Mouse (Mus musculus) cerebellum, postnatal 14 days (tissue): Measurements from ENCODE around the gene Rab5b.
A peak's percentile ranks its signal among the peaks of the same experiment; 100 is the strongest.

ENCODE experiments used
- DNase-seq, 2 experiments: peaks; one replicate each; pipeline ENCODE4 v3.0.0; 2021; ENCODE audit warnings: mixed read lengths in 2 of 2

Gene Rab5b

DNA sequence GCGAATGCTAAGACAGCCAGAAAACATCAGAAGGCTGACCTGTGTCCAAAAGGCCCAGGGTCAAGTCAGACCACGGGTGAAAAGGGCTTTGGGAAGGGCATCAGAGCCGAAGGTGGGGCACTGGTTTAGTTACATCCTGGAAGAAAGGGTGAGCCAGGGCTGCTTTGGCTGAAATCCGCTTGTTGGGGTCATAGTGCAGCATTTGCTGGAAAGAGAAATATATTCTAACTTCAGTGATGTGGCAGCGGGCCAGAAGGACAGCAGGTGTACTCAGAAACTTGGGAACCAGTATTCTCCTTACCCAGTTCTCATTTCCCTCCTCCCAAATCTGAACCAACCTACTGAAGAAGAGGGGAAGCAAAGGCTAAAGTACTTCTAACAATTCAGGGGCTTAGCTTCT lies 2.9 kb upstream of the Rab5b start:
- peak in 1 of 2 experiments; percentile 31 for DNase-seq

DNA sequence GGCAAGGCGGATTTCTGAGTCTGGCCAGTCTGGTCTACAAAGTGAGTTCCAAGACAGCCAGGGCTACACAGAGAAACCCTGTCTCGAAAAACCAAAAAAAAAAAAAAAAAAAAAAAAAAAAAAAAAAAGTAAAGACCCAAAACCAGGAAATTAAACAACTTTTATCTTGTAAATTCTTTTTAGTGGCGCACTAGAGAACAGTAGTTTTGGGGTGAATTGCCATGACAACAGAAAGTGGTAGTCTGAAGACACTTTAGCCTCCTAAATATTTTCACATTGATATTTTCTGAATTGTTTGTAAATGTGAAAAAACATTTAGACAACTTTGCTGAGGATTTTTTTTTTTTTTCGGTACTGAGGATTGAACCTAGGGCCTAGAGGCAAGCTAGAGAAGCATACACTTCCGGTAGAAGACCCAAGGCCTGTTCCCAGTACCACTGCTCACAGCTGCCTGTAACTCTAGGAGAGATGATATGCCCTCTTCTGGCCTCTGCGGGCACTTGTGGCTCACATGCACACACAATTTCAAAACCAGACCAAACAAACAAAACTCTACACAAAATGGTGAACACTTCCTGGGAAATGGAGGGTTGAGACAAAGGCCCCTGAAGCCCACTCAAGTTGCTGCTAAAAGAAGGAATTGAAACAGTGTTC lies 1.1 kb upstream of the Rab5b start:
- DNase-seq, result no peak

DNA sequence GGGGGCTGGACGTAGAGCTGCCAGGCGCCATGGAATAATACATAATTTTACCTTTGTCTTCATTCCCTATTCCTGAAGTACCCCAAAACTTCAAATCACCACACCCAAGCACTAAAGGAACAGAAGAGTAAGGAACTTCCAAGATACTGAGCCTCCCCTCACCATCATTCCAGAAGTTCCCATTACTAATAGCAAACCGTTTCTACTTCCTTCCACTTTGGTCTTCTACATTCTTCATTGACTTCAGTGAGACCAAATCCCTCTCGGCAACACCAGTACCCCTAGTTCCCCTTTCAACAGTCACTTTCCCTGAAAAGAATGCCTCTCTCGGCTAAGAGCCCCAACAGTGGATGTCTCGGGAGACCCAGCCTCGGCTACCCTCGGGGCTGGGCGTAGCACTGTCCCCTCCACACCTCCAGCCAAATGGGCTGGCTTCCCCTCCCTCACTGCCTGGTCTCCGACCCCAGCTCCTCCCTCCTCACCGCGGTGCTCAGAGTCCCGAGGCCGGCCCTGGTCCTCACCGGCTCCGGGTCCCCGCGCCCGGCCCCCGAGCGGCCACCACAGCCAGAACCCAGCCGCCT lies 563 bp downstream of the Rab5b start:
- DNase-seq, result no peak

DNA sequence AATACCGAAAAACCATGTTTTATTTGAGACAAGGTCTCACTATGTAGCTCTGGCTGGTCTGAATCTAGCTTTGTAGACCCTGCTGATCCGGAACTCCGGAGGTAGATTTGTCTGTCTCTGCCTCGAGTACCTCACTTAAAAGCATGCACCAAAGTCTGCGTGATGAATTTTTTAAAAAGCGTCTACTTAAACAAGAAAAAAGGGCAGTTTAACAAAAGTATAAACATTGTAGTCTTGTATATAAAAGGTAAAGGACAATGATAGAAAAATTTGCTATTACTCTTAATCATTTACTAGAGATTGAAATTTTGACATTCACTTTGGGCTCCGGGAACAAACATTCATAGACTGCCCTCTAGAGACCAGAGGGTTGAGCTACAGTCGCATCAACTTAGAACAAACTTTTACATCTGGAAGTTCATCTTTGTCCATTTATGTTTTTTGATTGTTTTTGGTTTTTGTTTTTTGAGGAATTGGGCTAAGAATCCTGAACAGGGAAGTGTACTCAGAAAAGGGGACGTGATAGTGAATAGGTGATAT lies 21.5 kb downstream of the Rab5b start:
- peak; percentile 28 to 41 for DNase-seq

DNA sequence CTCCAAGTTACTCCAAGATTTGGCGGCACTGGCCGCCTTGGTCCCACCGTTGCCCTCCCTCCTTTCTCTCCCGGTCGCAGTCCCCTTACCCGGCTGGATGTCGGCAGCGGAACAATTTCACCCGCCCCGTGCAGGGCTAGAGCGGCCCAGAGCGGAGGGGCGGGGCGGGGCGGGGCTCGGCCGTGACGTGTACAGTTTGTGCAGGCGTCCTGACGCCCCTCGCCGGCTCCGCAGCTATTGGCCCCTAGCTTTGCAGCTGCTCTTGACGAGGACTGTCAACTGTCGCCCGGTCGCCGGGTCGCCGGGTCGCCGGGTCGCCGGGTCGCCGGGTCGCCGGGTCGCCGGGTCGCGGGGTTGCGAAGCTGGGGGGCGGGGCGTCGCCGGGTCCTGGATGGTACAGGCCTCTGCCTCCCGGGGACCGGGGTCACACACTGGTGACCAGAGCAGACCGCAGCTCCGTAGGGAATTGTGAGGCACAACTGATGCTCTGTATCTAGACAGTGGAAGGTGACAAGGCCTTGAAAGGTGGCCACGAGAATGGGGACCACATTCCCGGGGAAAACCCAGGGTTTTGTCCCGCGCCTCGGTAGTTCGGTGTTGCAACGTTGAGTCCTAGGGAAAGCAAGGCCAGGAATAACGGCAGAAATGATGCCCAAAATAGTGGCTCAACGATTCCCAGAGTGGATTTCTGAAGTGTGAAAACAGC lies 22.1 kb downstream of the Rab5b start, which contains the start of gene Suox:
Gene Suox (minus strand): TSS at position 311 of the 706 bp plus-strand sequence.
- peak; percentile 85 to 90 for DNase-seq

DNA sequence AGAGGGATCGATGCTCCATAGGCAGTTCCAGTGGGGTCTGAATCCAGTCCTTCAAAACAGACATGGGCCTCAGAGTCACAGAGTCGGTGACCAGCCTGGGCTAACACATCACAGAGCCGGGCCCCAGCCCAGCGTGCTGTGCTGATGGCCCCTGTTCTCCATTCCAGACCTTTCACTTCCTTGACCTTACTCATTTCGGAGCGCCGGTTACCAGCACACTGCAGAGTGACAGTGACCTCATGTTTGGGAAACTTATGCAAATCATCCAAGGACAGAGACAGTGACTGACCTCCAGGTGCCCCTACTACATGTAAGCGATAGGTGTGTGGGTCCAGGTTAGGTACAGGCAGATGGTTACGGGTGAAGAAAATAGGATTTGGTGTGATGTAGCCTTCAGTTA lies 24.9 kb downstream of the Rab5b start:
- no peak for DNase-seq

DNA sequence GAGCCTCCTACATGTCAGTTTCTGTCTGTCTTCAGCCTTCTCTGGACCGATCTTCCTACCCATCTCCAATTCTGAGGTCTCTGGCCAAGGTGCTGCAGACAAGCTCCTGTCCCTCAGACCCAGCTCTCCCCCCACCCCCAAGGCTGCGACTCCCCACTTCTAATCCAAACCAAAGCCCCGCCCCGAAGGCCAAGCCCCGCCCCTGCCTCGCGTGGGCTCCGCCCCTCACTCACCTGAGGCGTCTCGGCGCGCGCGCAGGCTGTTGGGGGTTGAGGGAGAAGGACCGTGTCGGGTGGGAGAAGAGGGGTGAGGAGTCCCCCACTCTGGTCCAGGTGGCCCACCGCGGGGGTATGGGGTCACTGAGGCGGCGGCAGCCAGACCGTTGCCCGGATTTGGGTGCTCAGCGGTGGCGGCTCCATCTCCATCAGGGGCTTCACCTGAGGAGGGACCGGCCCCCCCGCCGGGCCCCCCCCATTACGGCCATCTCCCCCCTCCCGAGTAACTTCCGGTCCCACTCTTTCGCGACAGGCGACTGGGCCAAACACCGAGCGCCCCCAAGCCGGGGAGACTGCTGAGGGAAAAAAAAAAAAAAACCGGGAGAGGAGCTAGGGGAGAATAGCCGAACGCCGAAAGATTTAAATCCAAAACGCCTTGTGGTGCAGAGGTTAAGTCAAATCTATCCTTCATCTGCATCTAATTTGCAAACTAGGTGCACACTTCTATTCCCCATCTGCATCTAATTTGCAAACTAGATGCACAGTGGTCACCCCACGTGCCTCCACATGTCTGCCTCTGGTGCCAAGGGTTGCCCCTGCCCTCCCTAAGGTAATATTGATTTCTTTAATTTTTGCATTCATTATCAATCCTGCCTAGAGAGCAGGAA lies 27.0 kb downstream of the Rab5b start:
- DNase-seq, result peak; percentile 88 to 90

DNA sequence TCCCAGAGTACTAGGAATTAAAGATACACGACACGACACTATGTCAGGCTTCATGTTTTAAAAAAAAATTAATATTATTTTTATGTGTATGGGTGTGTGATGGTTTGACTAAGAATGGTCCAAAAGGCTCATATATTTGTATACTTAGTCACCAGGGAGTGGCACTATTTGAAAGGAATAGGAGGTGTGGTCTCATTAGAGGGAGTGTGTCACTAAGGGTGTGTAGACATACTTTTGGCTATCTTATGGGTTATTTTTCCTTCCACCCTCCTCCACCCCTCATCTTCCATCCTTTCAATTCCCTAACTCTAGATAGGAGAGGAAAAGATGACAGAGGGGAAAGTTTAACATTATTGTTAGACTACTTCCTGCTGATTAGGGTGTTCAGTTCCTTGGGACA lies 30.3 kb downstream of the Rab5b start:
- DNase-seq, result no peak

DNA sequence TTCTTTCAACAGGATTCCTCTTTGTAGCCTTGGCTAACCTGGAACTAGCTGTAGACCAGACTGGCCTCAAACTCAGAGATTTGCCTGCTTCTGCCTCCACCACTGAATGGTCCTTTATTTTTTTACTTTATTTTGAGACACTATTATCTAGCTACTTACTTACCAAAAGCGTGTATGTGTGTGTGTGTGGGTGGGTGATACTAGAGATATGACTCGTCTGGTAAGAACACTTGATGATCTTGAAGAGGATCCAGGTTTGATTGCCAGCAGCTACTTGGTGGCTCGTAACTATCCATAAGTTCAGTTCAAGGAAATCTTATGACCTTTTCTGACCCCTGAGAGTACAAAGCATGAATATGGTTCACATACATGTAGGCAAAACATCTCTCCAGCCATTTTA lies 30.8 kb downstream of the Rab5b start:
- no peak for DNase-seq

DNA sequence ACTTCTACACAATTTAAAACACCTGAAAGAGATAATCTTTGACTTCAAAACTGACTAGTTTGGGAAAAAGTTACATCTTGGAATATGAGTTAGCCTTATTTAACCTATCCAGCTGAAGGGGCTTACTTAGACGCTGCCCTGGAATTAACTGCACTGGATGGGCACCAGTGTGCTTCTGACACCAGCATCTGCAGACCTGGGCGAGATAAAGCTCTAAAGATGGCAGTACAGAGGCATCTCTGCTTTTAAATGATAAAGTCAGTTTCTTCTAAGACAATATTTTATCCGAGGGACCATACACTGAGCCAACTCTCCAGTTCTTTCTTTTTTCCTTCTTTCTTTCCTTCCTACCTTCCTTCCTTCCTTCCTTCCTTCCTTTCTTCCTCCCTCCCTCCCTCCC lies 31.3 kb downstream of the Rab5b start:
- no peak for DNase-seq

DNA sequence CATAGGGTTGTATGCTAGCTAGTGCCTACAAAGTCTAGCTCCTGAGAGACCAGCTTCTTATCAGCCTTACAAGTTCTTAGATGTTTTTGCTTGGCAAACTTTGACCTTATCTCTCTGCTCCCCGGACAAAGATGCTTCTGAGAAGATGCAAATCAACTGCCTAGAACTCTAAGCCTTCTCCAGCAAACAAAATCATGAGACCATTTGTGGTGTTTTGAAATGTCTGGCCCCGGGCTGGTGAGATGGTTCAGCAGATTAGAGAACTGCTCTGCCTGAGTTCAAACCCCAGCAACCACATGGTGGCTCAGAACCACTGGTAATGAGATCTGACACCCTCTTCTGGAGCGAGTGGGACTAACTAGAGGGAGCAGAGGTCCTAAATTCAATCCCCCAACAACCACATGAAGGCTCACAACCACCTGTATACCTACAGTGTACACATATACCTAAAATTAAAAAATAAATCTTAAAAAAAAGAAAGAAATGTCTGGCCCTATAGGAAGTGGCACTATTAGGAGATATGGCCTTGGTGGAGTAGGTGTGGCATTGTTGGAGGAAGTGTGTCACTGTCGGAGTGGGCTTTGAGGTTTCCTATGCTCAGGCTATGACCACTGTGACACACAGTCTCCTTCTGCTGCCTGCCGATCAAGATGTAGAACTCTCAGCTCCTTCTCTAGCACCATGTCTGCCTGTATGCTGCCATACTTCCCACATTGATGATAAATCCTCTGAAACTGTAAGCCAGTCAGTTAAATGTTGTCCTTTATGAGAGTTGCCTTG lies 32.4 kb downstream of the Rab5b start:
- no peak for DNase-seq

DNA sequence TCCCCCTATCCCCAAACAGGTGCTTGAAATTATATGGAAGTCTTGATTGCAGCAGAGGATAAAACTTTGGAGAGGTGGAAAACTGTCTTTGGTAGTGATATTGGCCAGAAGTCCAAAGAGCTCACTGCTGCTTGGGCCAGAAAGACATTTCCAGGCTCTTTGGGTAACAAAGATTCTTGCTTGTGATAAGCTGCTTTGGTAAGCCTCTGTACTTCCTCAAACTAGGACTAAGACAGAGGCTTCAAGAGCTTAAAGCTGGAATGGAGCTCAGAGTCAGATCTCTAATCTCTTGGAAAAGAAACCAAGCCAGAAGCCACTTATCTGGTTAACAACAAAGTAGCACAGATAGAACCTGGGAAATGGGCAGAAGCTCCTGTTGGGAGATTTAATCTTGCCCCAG lies 33.6 kb downstream of the Rab5b start:
- no peak for DNase-seq

DNA sequence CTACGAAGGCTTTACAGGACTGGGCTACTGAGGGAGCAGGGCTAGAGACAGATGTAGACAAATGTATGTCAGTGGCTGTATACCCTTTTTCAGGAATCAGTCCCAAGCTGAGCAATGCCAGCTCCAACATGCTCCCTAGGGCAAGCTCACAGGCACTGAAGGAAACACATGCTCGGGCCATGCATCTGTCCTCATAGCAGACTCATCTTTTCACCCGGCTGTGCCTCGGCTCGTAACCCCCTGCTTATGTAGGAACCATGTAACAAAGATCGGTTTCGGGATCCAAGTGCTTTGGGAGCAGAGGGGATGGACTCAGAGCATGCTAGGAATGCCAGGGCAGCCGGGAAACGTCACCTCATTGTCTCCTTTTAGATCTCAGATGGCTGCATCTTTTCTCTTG lies 36.6 kb downstream of the Rab5b start:
- no peak for DNase-seq

DNA sequence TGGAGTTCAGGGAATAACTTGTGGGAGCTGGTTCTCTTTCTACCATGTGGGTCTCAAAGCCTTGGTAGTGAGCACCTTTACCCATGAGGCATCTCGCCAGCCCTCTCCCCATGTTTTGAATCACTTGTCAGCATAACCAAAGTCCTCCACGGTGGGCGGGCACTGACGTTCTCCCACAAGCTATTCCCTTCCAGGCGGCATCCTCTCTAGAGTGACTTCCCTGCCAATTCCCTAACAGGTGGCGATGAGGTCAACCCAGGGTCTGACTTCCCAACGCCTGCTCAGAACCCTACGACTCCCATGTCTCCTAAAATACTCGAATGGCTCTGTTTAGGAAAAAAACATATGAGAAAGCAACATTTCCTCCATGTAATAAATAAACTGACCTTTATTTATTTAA lies 38.2 kb downstream of the Rab5b start:
- no peak for DNase-seq

DNA sequence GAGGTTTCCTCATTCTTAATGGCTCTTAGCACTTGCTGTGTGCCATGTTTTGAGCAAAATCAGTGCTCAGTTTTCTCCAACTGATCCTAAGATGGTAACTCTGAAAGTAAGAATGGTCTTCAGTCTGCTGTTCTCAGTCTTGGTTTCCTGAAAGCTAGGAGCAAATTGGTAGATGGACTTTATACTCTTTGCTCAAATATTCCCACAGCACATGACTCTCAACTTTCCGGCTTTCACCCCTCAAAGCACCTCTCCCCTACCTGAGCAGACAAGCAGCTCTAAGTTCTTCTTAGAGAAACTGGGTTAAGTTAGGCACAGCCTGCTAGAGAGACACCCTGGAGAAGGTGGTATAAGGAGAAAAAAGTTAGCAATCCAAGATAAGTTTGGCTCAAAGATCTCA lies 39.3 kb downstream of the Rab5b start:
- DNase-seq, result no peak

DNA sequence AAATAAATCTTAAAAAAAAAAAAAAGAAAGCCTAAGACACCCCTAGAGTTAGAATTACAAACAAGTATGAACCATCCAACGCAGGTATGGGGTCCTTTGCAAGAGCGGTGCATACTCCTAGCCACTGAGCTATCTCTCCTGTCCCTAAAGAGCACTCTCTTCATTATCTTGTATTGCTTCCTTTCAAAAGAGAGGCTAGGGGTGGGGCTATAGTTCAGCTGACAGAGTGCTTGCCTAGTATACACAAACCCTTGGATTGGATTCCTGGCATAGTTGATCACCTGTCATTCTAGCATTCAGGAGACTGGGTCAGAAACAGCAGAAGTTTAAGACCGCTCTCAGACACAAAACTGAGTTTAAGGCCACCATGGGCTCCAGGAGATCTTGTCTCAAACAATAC lies 40.8 kb downstream of the Rab5b start:
- DNase-seq, result no peak

DNA sequence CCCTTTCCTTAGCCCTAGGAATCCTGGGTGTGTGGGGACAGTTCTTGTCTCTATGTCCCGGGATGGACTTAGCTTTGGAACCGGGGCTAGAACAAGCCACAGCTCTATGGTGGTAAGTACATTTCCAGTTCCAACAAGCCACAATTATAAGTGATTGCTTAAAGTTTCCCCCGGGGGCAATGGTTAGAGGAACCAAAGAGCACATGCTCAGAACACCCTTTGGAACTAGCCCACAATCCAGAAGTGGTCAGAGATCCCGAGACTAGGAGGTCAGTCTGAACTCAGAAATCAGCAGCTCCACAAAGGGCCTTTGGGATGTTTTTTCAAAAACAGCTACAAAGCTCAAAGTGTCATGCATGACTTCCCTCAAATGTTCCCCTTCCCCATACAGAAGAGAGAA lies 42.2 kb downstream of the Rab5b start:
- DNase-seq, result no peak

DNA sequence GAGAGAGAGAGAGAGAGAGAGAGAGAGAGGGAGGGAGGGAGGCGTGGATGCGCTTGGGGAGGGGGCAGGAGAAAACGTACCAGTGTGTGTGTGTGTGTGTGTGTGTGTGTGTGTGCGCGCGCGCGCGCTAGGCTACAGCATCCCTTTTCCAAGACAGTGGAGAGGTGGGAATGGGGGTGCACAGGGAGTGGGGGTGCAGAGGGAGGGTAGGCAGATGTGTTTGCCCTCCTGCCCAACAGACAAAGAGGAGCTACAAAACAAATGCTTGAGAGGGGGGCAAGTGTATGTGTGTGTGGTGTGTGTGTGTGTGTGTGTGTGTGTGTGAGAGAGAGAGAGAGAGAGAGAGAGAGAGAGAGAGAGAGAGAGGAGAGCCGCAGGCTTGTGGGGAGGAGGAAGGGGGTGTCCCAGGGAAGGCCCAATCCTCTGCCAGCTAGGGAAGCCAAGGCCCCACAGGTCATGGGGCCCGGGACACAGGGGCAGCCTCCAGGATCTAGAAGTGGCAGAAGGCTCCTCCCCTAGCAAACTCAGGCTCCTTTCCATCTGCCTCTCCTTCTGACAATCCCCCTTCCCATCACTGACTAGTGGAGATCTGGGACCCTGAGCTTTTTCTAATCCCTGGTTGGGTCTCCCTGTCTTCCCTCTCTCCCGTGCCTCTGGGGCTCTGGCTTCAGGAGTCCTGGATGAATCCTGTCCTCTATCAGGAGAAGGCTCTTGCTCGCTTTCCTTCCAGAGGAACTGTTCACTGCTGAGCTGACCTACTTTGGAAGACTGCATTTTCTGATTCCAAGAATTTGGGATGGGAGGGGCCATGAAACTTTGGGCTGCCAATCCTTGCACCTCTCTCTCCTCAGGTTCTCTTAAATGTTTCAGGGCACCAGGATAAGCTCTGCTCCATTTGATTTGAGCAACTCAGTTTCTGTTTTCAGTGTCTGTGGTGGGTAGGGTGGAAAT lies 49.6 kb downstream of the Rab5b start:
- peak; percentile 72 to 81 for DNase-seq

DNA sequence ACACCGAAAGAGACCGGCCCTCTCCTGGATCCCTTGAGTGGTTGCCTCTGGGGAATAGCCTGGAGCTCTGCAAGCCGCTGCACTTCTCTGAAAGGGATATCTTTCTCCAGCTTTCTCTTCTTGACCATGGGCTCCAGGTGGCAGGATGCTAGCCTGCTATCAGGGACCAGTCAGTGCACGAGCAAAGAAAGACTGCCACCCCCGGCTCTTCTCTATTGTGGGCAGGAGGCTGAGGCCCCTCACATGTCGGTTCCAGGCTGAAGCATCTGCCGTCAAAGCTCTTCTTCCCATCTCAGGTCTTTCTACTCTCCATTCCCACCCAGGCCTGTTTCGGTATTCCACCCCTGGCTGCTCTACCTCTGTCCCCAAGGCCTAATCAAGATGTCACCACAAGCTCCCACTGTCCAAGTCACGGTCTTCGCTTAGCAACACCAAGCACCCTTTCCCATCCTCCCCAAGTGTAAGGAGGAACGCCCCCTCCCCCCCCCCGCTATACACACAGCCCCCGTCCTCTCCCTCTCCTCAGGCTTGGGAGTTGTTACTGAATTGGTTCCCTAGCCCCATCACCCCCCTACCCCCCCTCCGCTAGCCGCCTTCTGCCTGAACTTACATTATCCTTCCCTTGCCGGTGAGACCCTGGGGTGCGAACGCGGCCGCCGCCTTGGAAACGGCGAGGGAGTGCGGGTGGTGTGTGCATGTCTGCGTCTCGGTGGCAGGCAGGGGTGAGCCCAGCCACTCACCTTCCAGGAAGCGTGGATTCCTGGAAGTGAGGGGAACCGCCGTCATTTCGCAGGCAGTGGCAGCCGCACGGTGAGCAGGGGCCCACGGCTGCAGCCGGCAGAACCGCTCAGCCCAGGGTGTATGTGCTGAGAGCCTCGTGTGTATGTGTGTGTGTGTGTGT lies 50.7 kb downstream of the Rab5b start, which contains the start of gene Ikzf4:
Gene Ikzf4 (minus strand): TSS at position 881 of the 901 bp plus-strand sequence.
- DNase-seq, result peak; percentile 71 to 76

DNA sequence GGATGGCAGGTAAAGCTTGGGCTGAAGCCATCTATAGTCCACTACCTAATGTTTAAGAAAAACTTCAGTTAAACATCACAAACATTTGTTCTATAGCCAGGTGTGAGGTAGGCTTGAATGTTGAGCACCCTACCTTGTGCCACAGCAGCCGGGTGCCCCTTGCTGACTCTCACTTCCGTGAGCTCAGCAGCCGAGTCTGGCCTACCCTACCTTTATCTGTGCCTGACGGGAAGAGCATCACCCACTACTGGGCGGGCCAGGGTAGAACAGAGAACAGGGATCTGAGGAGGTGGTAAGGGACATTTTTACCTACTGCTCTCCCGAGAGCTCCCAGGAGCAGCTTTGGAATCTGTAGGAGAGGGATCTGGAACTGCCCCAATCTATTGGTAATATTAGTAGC lies 53.3 kb downstream of the Rab5b start:
- no peak for DNase-seq
